Mouse (Mus musculus): ENCODE data around the gene Hectd2. TPM values are rescaled to one million over a fixed set of nuclear protein-coding genes. Genes with fewer than 3 reads are reported as not detected.

Gene Hectd2
- polyA plus RNA-seq, 2 experiments = 4.3 to 6.9 TPM

- Histone ChIP-seq H3K4me3 (replicated peaks; ENCODE audit: low read length) (no peak overlapping the region), H3K27me3 (ENCODE audit: control insufficient read depth, insufficient read depth, low read length) (no peaks in the 10 kb centered on the region), H3K9ac (ENCODE audit: low read depth, low read length, severe bottlenecking) (no peak overlapping the region), H3K4me1 (ENCODE audit: control insufficient read depth, insufficient read depth, low read length) (no peaks in the 10 kb centered on the region), H3K4me2 (replicated peaks; ENCODE audit: low read depth, low read length, severe bottlenecking) (no peak overlapping the region), H3K27ac (replicated peaks; ENCODE audit: low read depth, low read length) (no peak overlapping the region), H3K36me3 (ENCODE audit: control insufficient read depth, insufficient read depth, low read length) (no peaks in the 10 kb centered on the region), H3K9me3 (ENCODE audit: control insufficient read depth, low read length) (no peaks in the 10 kb centered on the region)
- 54% methylated on average over 1 of the region's 1 CpGs for WGBS
- TF ChIP-seq POLR2A (IDR thresholded peaks at IDR 0.05; ENCODE audit: borderline replicate concordance, extremely low read depth, insufficient read depth, insufficient read length) = no peak
- no peak; the same call in 1 of the 2 replicates for ATAC-seq (ENCODE audit: low FRiP score, low read depth)
- DNase-seq (ENCODE audit: low spot score) = peak; percentile 58
Observed at GRCm38 (mm10) chr19:36606270-36606669, 51.8 kb downstream of the Hectd2 start.

DNA sequence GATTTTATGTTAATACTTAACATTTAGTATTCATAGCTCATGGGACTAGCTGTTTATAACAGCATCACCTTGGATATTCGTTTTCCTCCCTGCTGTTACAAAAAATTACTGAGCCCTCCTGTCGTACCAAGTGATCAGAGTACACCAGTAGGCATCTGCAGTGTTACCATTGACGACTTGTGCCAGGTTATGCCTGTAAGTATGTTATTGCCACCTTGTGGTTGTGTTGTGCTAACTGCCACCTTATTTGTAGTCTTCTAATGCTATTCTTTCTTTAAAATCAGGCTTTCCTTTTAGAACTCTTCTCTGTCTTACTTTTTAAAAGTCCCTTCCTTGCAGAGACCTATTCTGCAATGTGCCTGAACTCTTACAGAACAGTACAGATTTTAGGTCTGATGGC, 54.8 kb downstream of the Hectd2 start:
- no peak for ATAC-seq (ENCODE audit: low FRiP score, low read depth)
- no peak for DNase-seq (ENCODE audit: low spot score)
- no peak overlapping the region for H3K4me3 ChIP-seq (replicated peaks; ENCODE audit: low read length)
- H3K9me3 ChIP-seq (ENCODE audit: control insufficient read depth, low read length) = no peaks in the 10 kb centered on the region
- H3K36me3 ChIP-seq (ENCODE audit: control insufficient read depth, insufficient read depth, low read length) = no peaks in the 10 kb centered on the region
- H3K27ac ChIP-seq (replicated peaks; ENCODE audit: low read depth, low read length) = no peak overlapping the region
- 48% methylated on average over 3 of the region's 3 CpGs for WGBS
- no peak overlapping the region for H3K4me2 ChIP-seq (replicated peaks; ENCODE audit: low read depth, low read length, severe bottlenecking)
- no peaks in the 10 kb centered on the region for H3K27me3 ChIP-seq (ENCODE audit: control insufficient read depth, insufficient read depth, low read length)
- no peak overlapping the region for H3K9ac ChIP-seq (ENCODE audit: low read depth, low read length, severe bottlenecking)
- TF ChIP-seq POLR2A (IDR thresholded peaks at IDR 0.05; ENCODE audit: borderline replicate concordance, extremely low read depth, insufficient read depth, insufficient read length) = no peak
- no peaks in the 10 kb centered on the region for H3K4me1 ChIP-seq (ENCODE audit: control insufficient read depth, insufficient read depth, low read length)

DNA sequence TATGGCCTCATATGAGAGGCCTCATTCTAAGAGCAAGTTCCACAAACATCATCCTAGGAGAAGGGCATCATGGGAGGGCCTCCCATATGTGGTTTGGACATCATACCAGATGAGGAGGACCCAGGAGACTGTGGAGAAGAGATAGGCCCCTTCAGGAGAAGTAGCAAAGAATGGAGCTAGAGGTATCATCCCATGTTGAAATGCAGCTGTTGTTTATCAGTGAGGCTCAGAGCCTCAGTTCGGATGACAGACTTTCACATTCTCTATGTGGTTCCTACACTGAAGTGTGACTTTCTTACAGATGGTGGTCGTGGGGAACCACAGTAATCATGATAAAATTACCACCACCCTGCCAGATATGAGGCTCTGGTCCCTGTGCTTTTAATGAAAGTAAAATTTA, 55.9 kb downstream of the Hectd2 start:
- 69% methylated on average over 2 of the region's 2 CpGs for WGBS
- Histone ChIP-seq H3K4me2 (replicated peaks; ENCODE audit: low read depth, low read length, severe bottlenecking) (no peak overlapping the region), H3K4me1 (ENCODE audit: control insufficient read depth, insufficient read depth, low read length) (no peaks in the 10 kb centered on the region), H3K27me3 (ENCODE audit: control insufficient read depth, insufficient read depth, low read length) (no peaks in the 10 kb centered on the region), H3K9ac (ENCODE audit: low read depth, low read length, severe bottlenecking) (no peak overlapping the region), H3K4me3 (replicated peaks; ENCODE audit: low read length) (no peak overlapping the region), H3K9me3 (ENCODE audit: control insufficient read depth, low read length) (no peaks in the 10 kb centered on the region), H3K36me3 (ENCODE audit: control insufficient read depth, insufficient read depth, low read length) (no peaks in the 10 kb centered on the region), H3K27ac (replicated peaks; ENCODE audit: low read depth, low read length) (no peak overlapping the region)
- ATAC-seq (ENCODE audit: low FRiP score, low read depth) (no peak), DNase-seq (ENCODE audit: low spot score) (no peak)
- TF ChIP-seq POLR2A (IDR thresholded peaks at IDR 0.05; ENCODE audit: borderline replicate concordance, extremely low read depth, insufficient read depth, insufficient read length) = no peak

DNA sequence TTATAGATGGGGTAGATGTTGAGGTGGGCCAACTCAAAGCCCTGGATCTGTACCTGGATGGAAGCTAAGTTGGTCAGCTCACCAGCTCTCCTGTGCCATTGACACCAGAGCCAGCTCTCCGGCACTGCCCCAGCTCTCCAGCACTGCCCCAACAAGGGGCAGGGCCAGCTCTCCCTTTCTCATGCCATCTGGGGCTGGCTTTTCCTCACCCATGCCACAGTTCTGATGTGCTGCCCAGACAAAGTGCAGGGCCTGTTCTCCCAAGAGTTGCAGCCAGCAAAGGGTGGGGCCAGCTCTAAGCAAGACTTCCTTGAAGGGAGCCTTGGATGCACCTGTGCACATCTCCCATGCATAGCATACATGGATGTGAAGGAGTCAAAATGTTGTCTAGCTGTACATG, 71.5 kb downstream of the Hectd2 start:
- Histone ChIP-seq H3K27me3 (ENCODE audit: control insufficient read depth, insufficient read depth, low read length) (no peaks in the 10 kb centered on the region), H3K4me2 (replicated peaks; ENCODE audit: low read depth, low read length, severe bottlenecking) (no peak overlapping the region), H3K9ac (ENCODE audit: low read depth, low read length, severe bottlenecking) (no peak overlapping the region), H3K27ac (replicated peaks; ENCODE audit: low read depth, low read length) (no peak overlapping the region), H3K4me3 (replicated peaks; ENCODE audit: low read length) (no peak overlapping the region), H3K36me3 (ENCODE audit: control insufficient read depth, insufficient read depth, low read length) (no peaks in the 10 kb centered on the region), H3K4me1 (ENCODE audit: control insufficient read depth, insufficient read depth, low read length) (no peaks in the 10 kb centered on the region), H3K9me3 (ENCODE audit: control insufficient read depth, low read length) (no peaks in the 10 kb centered on the region)
- DNase-seq (ENCODE audit: low spot score) = no peak
- WGBS = 93% methylated on average over 1 of the region's 1 CpGs
- TF ChIP-seq POLR2A (IDR thresholded peaks at IDR 0.05; ENCODE audit: borderline replicate concordance, extremely low read depth, insufficient read depth, insufficient read length) = no peak
- ATAC-seq (ENCODE audit: low FRiP score, low read depth) = no peak

DNA sequence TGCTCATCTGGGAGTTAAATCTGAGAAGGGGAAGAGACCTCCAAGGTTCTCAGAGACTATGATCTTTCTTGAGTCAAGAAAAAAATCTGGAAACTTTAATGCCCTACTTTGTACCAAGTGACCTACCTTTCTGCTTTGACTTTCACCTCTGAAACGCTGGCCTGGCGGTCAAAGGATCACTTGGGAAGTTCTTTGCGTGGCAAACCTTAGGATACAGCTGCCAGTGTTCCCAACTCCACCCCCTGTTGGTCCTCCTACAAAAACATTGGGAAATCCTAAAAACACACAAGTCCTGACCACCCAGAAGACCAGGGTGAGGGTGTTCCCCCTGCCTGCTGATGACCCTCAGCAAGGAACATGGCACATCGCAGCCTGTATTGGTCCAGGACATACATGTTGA, 72.4 kb downstream of the Hectd2 start:
- no peak overlapping the region for H3K4me3 ChIP-seq (replicated peaks; ENCODE audit: low read length)
- no peak overlapping the region for H3K9ac ChIP-seq (ENCODE audit: low read depth, low read length, severe bottlenecking)
- DNase-seq (ENCODE audit: low spot score) (no peak), ATAC-seq (ENCODE audit: low FRiP score, low read depth) (no peak)
- no peaks in the 10 kb centered on the region for H3K4me1 ChIP-seq (ENCODE audit: control insufficient read depth, insufficient read depth, low read length)
- no peaks in the 10 kb centered on the region for H3K36me3 ChIP-seq (ENCODE audit: control insufficient read depth, insufficient read depth, low read length)
- H3K27ac ChIP-seq (replicated peaks; ENCODE audit: low read depth, low read length) = no peak overlapping the region
- H3K4me2 ChIP-seq (replicated peaks; ENCODE audit: low read depth, low read length, severe bottlenecking) = no peak overlapping the region
- H3K27me3 ChIP-seq (ENCODE audit: control insufficient read depth, insufficient read depth, low read length) = no peaks in the 10 kb centered on the region
- WGBS = 84% methylated on average over 4 of the region's 4 CpGs
- no peaks in the 10 kb centered on the region for H3K9me3 ChIP-seq (ENCODE audit: control insufficient read depth, low read length)
- no peak for TF ChIP-seq POLR2A (IDR thresholded peaks at IDR 0.05; ENCODE audit: borderline replicate concordance, extremely low read depth, insufficient read depth, insufficient read length)

DNA sequence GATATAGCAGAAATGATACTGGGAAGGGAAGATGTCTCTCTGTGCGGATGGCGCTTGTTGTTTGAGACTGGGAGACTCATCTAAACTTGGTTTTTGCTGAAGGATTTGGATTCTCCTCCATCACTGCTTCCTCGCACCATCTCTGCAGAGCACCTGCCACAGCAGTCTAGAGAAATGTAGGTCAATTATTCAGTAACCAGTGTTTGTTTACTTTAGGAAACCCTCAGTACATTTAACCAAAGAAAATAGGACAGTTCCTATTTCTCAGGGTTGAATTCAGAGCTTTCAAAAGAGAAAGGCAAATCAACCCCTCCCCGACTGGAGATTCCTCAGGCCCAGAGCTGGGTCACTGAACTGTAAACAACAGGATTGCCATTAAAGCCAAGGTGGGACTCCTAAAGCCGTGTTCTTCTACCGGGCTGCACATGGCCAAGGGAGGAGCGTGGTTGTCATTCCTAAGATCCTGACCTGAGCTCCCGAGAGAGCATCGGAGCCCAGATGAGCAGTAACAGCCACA, 75.0 kb downstream of the Hectd2 start:
- Histone ChIP-seq H3K4me2 (replicated peaks; ENCODE audit: low read depth, low read length, severe bottlenecking) (no peak overlapping the region), H3K9ac (ENCODE audit: low read depth, low read length, severe bottlenecking) (no peak overlapping the region), H3K4me1 (ENCODE audit: control insufficient read depth, insufficient read depth, low read length) (no peaks in the 10 kb centered on the region), H3K9me3 (ENCODE audit: control insufficient read depth, low read length) (no peaks in the 10 kb centered on the region), H3K27ac (replicated peaks; ENCODE audit: low read depth, low read length) (no peak overlapping the region), H3K27me3 (ENCODE audit: control insufficient read depth, insufficient read depth, low read length) (no peaks in the 10 kb centered on the region), H3K36me3 (ENCODE audit: control insufficient read depth, insufficient read depth, low read length) (no peaks in the 10 kb centered on the region), H3K4me3 (replicated peaks; ENCODE audit: low read length) (no peak overlapping the region)
- 84% methylated on average over 9 of the region's 9 CpGs for WGBS
- ATAC-seq (ENCODE audit: low FRiP score, low read depth) = no peak
- DNase-seq (ENCODE audit: low spot score) = no peak
- no peak for TF ChIP-seq POLR2A (IDR thresholded peaks at IDR 0.05; ENCODE audit: borderline replicate concordance, extremely low read depth, insufficient read depth, insufficient read length)

Data from limb, embryonic 14.5 days (tissue).